Mouse (Mus musculus): ENCODE data around the gene Ccn2. TPM values are rescaled to one million over a fixed set of nuclear protein-coding genes. Genes with fewer than 3 reads are reported as not detected.

Ccn2 gene
- total and polyA plus RNA-seq, 3 experiments: not detected

GRCm38 (mm10) chr10:24592969-24593368 lies 2.3 kb upstream of the Ccn2 start:
- Histone ChIP-seq H3K36me3 (replicated peaks in 1 of 2; ENCODE audit: control insufficient read depth in 1 of 2, insufficient read depth in 1 of 2, low read length in 1 of 2) (no peaks in the 10 kb centered on the region), H3K4me3 (replicated peaks in 1 of 3; ENCODE audit: low read depth in 2 of 3, low read length in 2 of 3, poor library complexity in 1 of 3) (no peak overlapping the region), H3K79me2 (replicated peaks; ENCODE audit: control insufficient read depth, extremely low read depth, insufficient read depth, poor library complexity, severe bottlenecking) (no peaks in the 10 kb centered on the region), H3K9me3 (replicated peaks; ENCODE audit: low read length) (no peaks in the 10 kb centered on the region), H3K4me1 (ENCODE audit: control insufficient read depth in 1 of 2, insufficient read depth in 2 of 2) (peaks cover 2 to 11% of the 10 kb centered on the region in 2 experiments; a peak in 3 of 4 replicates), H3K27me3 (replicated peaks) (no peaks in the 10 kb centered on the region), H3K9ac (ENCODE audit: insufficient read depth, low read depth) (no peak overlapping the region), H3K27ac (ENCODE audit: insufficient read depth, low read depth) (no peak overlapping the region), H3K4me2 (ENCODE audit: insufficient read depth, low read depth, poor library complexity, severe bottlenecking) (no peak overlapping the region)
- dilution Hi-C loops (cut with MboI; ENCODE audit: extremely low pct_ligation_motif_present, extremely low pct_unique_long_range_greater_than_20kb, low sequenced_read_pairs): no loop called here
- TF ChIP-seq MXI1 (IDR thresholded peaks at IDR 0.05; ENCODE audit: low read depth, low read length) (no peak), BHLHE40 (IDR thresholded peaks at IDR 0.05; ENCODE audit: low read depth, low read length) (no peak), ZKSCAN1 (IDR thresholded peaks at IDR 0.05; ENCODE audit: borderline replicate concordance, low read depth, low read length) (no peak), IRF4 (IDR thresholded peaks at IDR 0.05; ENCODE audit: low read depth, low read length) (no peak), POLR2A (IDR thresholded peaks at IDR 0.05; ENCODE audit: low read depth, low read length) (no peak), CHD2 (IDR thresholded peaks at IDR 0.05; ENCODE audit: low read length) (no peak), PAX5 (IDR thresholded peaks at IDR 0.05; ENCODE audit: low read length) (no peak), ZMIZ1 (IDR thresholded peaks at IDR 0.05; ENCODE audit: low read depth, low read length) (no peak), MAFK (IDR thresholded peaks at IDR 0.05; ENCODE audit: insufficient replicate concordance, low read length) (no peak), MAZ (IDR thresholded peaks at IDR 0.05; ENCODE audit: low read depth, low read length) (no peak), ETS1 (conservative IDR thresholded peaks at IDR 0.05; ENCODE audit: low read depth, low read length) (no peak), SMC3 (IDR thresholded peaks at IDR 0.05; ENCODE audit: low read depth, low read length) (no peak), USF1 (IDR thresholded peaks at IDR 0.05; ENCODE audit: low read depth, low read length) (no peak), MEF2A (IDR thresholded peaks at IDR 0.05; ENCODE audit: borderline replicate concordance, low read depth, low read length) (no peak), GABPA (IDR thresholded peaks at IDR 0.05; ENCODE audit: insufficient replicate concordance, low read depth, low read length) (no peak), CTCF (conservative IDR thresholded peaks at IDR 0.05 in 1 of 2, IDR thresholded peaks at IDR 0.05 in 1 of 2; ENCODE audit: low read depth in 2 of 2, low read length in 2 of 2) (no peak), E2F4 (IDR thresholded peaks at IDR 0.05; ENCODE audit: insufficient replicate concordance, low read depth, low read length) (no peak), MYC (IDR thresholded peaks at IDR 0.05; ENCODE audit: low read depth, low read length) (no peak), RAD21 (IDR thresholded peaks at IDR 0.05; ENCODE audit: low read depth, low read length) (no peak)
- in situ Hi-C loops (cut with MboI; ENCODE audit: low pct_ligation_motif_present, low pct_unique_long_range_greater_than_20kb, low sequenced_read_pairs): no loop called here
- DNase-seq (ENCODE audit: extremely low read depth): no peak

GRCm38 (mm10) chr10:24593556-24593955 lies 1.7 kb upstream of the Ccn2 start:
- Histone ChIP-seq H3K27ac (ENCODE audit: insufficient read depth, low read depth) (no peak overlapping the region), H3K4me2 (ENCODE audit: insufficient read depth, low read depth, poor library complexity, severe bottlenecking) (no peak overlapping the region), H3K9me3 (replicated peaks; ENCODE audit: low read length) (no peaks in the 10 kb centered on the region), H3K4me1 (ENCODE audit: control insufficient read depth in 1 of 2, insufficient read depth in 2 of 2) (peaks cover 2 to 11% of the 10 kb centered on the region in 2 experiments; a peak in 3 of 4 replicates), H3K27me3 (replicated peaks) (no peaks in the 10 kb centered on the region), H3K79me2 (replicated peaks; ENCODE audit: control insufficient read depth, extremely low read depth, insufficient read depth, poor library complexity, severe bottlenecking) (no peaks in the 10 kb centered on the region), H3K4me3 (replicated peaks in 1 of 3; ENCODE audit: low read depth in 2 of 3, low read length in 2 of 3, poor library complexity in 1 of 3) (no peak overlapping the region), H3K36me3 (replicated peaks in 1 of 2; ENCODE audit: control insufficient read depth in 1 of 2, insufficient read depth in 1 of 2, low read length in 1 of 2) (no peaks in the 10 kb centered on the region), H3K9ac (ENCODE audit: insufficient read depth, low read depth) (no peak overlapping the region)
- dilution Hi-C loops (cut with MboI; ENCODE audit: extremely low pct_ligation_motif_present, extremely low pct_unique_long_range_greater_than_20kb, low sequenced_read_pairs): no loop called here
- DNase-seq (ENCODE audit: extremely low read depth): no peak
- TF ChIP-seq RAD21 (IDR thresholded peaks at IDR 0.05; ENCODE audit: low read depth, low read length) (no peak), KAT2A (IDR thresholded peaks at IDR 0.05; ENCODE audit: insufficient replicate concordance, low read length) (no peak), PAX5 (IDR thresholded peaks at IDR 0.05; ENCODE audit: low read length) (no peak), MAFK (IDR thresholded peaks at IDR 0.05; ENCODE audit: insufficient replicate concordance, low read length) (no peak), ZNF384 (IDR thresholded peaks at IDR 0.05; ENCODE audit: low read depth, low read length) (no peak), MXI1 (IDR thresholded peaks at IDR 0.05; ENCODE audit: low read depth, low read length) (no peak), E2F4 (IDR thresholded peaks at IDR 0.05; ENCODE audit: insufficient replicate concordance, low read depth, low read length) (no peak), GABPA (IDR thresholded peaks at IDR 0.05; ENCODE audit: insufficient replicate concordance, low read depth, low read length) (no peak), TBP (conservative IDR thresholded peaks at IDR 0.05; ENCODE audit: low read depth, low read length) (no peak), RCOR1 (conservative IDR thresholded peaks at IDR 0.05; ENCODE audit: low read depth, low read length) (no peak), NRF1 (IDR thresholded peaks at IDR 0.05; ENCODE audit: low read depth, low read length) (no peak), MEF2A (IDR thresholded peaks at IDR 0.05; ENCODE audit: borderline replicate concordance, low read depth, low read length) (no peak), BHLHE40 (IDR thresholded peaks at IDR 0.05; ENCODE audit: low read depth, low read length) (no peak), POLR2AphosphoS2 (IDR thresholded peaks at IDR 0.05; ENCODE audit: low read depth, low read length) (no peak), ELF1 (IDR thresholded peaks at IDR 0.05; ENCODE audit: low read depth, low read length) (no peak), MAX (IDR thresholded peaks at IDR 0.05; ENCODE audit: low read length) (no peak)
- in situ Hi-C loops (cut with MboI; ENCODE audit: low pct_ligation_motif_present, low pct_unique_long_range_greater_than_20kb, low sequenced_read_pairs): no loop called here
